9 mouse cellular contexts compared by ENCODE assay signal in genomic region chr6:97409467-97410239, GRCm38 (mm10).
DNase-seq lines count a peak whose midpoint lies in the region; ATAC-seq and TF ChIP-seq lines count a peak whose summit lies in the region.
"Had no signal": no experiment of that assay in that cellular context is flagged by ENCODE, and none has a peak within 500 bp of the region (broad histone marks: within the 10 kb centered on the region; RNA-seq: fewer than 3 reads in every experiment).

No protein-coding gene starts in this region.

- H3K27ac ChIP-seq in lung, postnatal 0 days (ENCODE audit: low read length), result no peak overlapping the region
- no peak overlapping the region for H3K27ac ChIP-seq in intestine, embryonic 16.5 days (ENCODE audit: low read length)
- H3K27ac ChIP-seq: midbrain, embryonic 13.5 days had no signal

- no peaks in the 10 kb centered on the region for H3K27me3 ChIP-seq in lung, postnatal 0 days (replicated peaks; ENCODE audit: insufficient read depth, low read length)
- no peaks in the 10 kb centered on the region for H3K27me3 ChIP-seq in intestine, embryonic 16.5 days (replicated peaks; ENCODE audit: control insufficient read depth, insufficient read depth, low read length)
- H3K27me3 ChIP-seq: midbrain, embryonic 13.5 days had no signal

- TF ChIP-seq CTCF in lung, postnatal 0 days (IDR thresholded peaks at IDR 0.05), result no peak

- peak; percentile 24 to 35 for DNase-seq in heart, adult 18-20 months
- DNase-seq in heart, adult 8-10 months (ENCODE audit: low spot score), result no peak
- DNase-seq in lung, postnatal 0 days (ENCODE audit: low spot score), result no peak
- no peak for DNase-seq in lung, postnatal 10 days
- DNase-seq in yolk sac, embryonic 10.5 days (ENCODE audit: low spot score), result peak; percentile 87
- no peak for DNase-seq in urinary bladder, postnatal 36 days (ENCODE audit: low spot score in 2 of 2)
- DNase-seq in left cerebral cortex, adult 8-10 months (ENCODE audit: low spot score in 2 of 2), result no peak

- 35% methylated on average over 5 of the region's 5 CpGs for WGBS in lung, postnatal 0 days
- 21% methylated on average over 5 of the region's 5 CpGs for WGBS in intestine, embryonic 16.5 days

- H3K4me3 ChIP-seq in lung, postnatal 0 days (ENCODE audit: low read depth, low read length), result no peak overlapping the region
- no peak overlapping the region for H3K4me3 ChIP-seq in intestine, embryonic 16.5 days (ENCODE audit: low read length)
- H3K4me3 ChIP-seq: midbrain, embryonic 13.5 days had no signal

- no peaks in the 10 kb centered on the region for H3K36me3 ChIP-seq in lung, postnatal 0 days (ENCODE audit: insufficient read depth, low read length)
- no peaks in the 10 kb centered on the region for H3K36me3 ChIP-seq in intestine, embryonic 16.5 days (ENCODE audit: control insufficient read depth, insufficient read depth, low read length)
- H3K36me3 ChIP-seq: midbrain, embryonic 13.5 days had no signal

- peak; percentile 30 for ATAC-seq in lung, postnatal 0 days
- ATAC-seq in intestine, embryonic 16.5 days, result peak; percentile 86
- ATAC-seq: midbrain, embryonic 13.5 days had no signal

- no peaks in the 10 kb centered on the region for H3K9me3 ChIP-seq in lung, postnatal 0 days (ENCODE audit: low read length)
- no peaks in the 10 kb centered on the region for H3K9me3 ChIP-seq in intestine, embryonic 16.5 days (ENCODE audit: control insufficient read depth, low read length)
- H3K9me3 ChIP-seq: midbrain, embryonic 13.5 days had no signal

- H3K4me2 ChIP-seq in lung, postnatal 0 days (replicated peaks; ENCODE audit: low read depth, low read length), result no peak overlapping the region
- no peak overlapping the region for H3K4me2 ChIP-seq in intestine, embryonic 16.5 days (ENCODE audit: low read depth, low read length)
- H3K4me2 ChIP-seq: midbrain, embryonic 13.5 days had no signal

- no peak overlapping the region for H3K9ac ChIP-seq in lung, postnatal 0 days (replicated peaks; ENCODE audit: low read depth)
- H3K9ac ChIP-seq in intestine, embryonic 16.5 days (ENCODE audit: low read depth, low read length), result no peak overlapping the region
- H3K9ac ChIP-seq: midbrain, embryonic 13.5 days had no signal

- H3K4me1 ChIP-seq in lung, postnatal 0 days (ENCODE audit: insufficient read depth, low read depth, low read length), result no peaks in the 10 kb centered on the region
- H3K4me1 ChIP-seq in intestine, embryonic 16.5 days (ENCODE audit: control insufficient read depth, insufficient read depth, low read length), result peaks cover 9% of the 10 kb centered on the region

- no peak for TF ChIP-seq EP300 in lung, postnatal 0 days (IDR thresholded peaks at IDR 0.05)

Comparison
In these comparisons a context has a peak if more than half of its experiments do, and no peak if none do; other contexts are left out.
1. DNase-seq: peak in heart, adult 18-20 months (2 of 2) and yolk sac, embryonic 10.5 days (single experiment); none in heart, adult 8-10 months (single experiment), lung, postnatal 0 days (single experiment), lung, postnatal 10 days (single experiment), urinary bladder, postnatal 36 days (0 of 2) and left cerebral cortex, adult 8-10 months (0 of 2).